7 mouse cellular contexts compared by ENCODE assay signal in the genomic region with DNA sequence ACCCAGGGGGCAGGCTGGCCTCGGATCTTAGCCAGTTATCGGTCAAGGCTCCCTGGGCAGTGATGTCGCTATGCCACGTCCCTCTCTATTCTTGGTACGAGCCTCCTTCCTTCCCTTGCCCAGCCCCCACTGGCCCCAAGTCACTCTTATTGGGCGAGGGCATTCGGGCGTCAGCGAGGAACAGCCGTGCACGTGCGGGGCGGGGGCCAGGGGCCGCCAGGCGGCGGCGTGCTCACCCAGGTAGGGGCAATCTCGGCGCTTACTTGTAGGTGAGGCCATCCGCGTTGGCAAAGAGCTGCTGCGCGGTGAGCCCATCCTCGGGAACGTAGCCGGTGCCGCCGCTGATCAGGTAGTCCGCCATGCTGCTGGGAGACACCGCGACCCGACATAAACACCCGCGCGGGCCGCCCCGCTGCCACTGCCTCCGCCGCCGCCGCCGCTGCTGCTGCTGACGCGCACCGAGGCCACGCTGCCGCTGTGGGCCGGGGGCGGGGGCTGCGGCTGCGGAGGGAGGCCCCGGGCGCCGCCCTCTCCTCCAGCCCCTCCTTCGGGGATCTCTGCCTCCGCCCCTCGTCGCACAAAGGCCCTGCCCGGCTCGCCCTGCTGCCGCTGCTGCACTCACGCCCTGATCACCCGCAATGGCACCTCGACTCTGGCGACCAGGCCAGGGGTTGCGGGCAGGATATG. TPM values are rescaled to one million over a fixed set of nuclear protein-coding genes. Genes with fewer than 3 reads are reported as not detected.
DNase-seq lines count a peak whose midpoint lies in the region; ATAC-seq and TF ChIP-seq lines count a peak whose summit lies in the region.

No protein-coding gene starts in this region.

- peak overlapping the region; percentile 50 for H3K27ac ChIP-seq in intestine, embryonic 16.5 days (ENCODE audit: low read length)
- H3K27ac ChIP-seq in limb, embryonic 11.5 days (replicated peaks; ENCODE audit: low read depth, low read length) = peak overlapping the region; percentile 47; the same call in 1 of the 2 replicates
- H3K27ac ChIP-seq in midbrain, embryonic 13.5 days = peak overlapping the region; percentile 87
- H3K27ac ChIP-seq in small intestine, adult 2 months (ENCODE audit: insufficient read depth, low read depth, low read length) = peak overlapping the region; percentile 25; the same call in 1 of the 2 replicates

- H3K4me1 ChIP-seq in intestine, embryonic 16.5 days (ENCODE audit: control insufficient read depth, insufficient read depth, low read length) = peaks cover 32% of the 10 kb centered on the region
- H3K4me1 ChIP-seq in limb, embryonic 11.5 days (ENCODE audit: control insufficient read depth, insufficient read depth, low read length) = peaks cover 10% of the 10 kb centered on the region
- H3K4me1 ChIP-seq in midbrain, embryonic 13.5 days (replicated peaks) = peaks cover 70% of the 10 kb centered on the region
- H3K4me1 ChIP-seq in small intestine, adult 2 months (ENCODE audit: control insufficient read depth, insufficient read depth, insufficient read length, low read length) = peaks cover 11% of the 10 kb centered on the region

- WGBS in intestine, embryonic 16.5 days = under 1% methylated on average over 64 of the region's 66 CpGs
- WGBS in limb, embryonic 11.5 days = under 1% methylated on average over 61 of the region's 66 CpGs
- 1% methylated on average over 53 of the region's 66 CpGs for WGBS in midbrain, embryonic 13.5 days
- under 1% methylated on average over 66 of the region's 66 CpGs for WGBS in small intestine, adult 2 months

- no peaks in the 10 kb centered on the region for H3K27me3 ChIP-seq in intestine, embryonic 16.5 days (replicated peaks; ENCODE audit: control insufficient read depth, insufficient read depth, low read length)
- peaks cover 21% of the 10 kb centered on the region for H3K27me3 ChIP-seq in limb, embryonic 11.5 days (ENCODE audit: control insufficient read depth, insufficient read depth, low read length)
- peaks cover 16% of the 10 kb centered on the region for H3K27me3 ChIP-seq in midbrain, embryonic 13.5 days
- H3K27me3 ChIP-seq in small intestine, adult 2 months (ENCODE audit: control insufficient read depth, insufficient read depth, low read length) = no peaks in the 10 kb centered on the region

- no peaks in the 10 kb centered on the region for H3K9me3 ChIP-seq in intestine, embryonic 16.5 days (ENCODE audit: control insufficient read depth, low read length)
- no peaks in the 10 kb centered on the region for H3K9me3 ChIP-seq in limb, embryonic 11.5 days (ENCODE audit: control insufficient read depth, low read length)
- H3K9me3 ChIP-seq in midbrain, embryonic 13.5 days = no peaks in the 10 kb centered on the region

- intact Hi-C loops in gastrocnemius, postnatal 36 days (cut with DNase I) = no loop called here

- TF ChIP-seq POLR2A in small intestine, adult 2 months (IDR thresholded peaks at IDR 0.05; ENCODE audit: low read depth, low read length) = no peak; the same call in 1 of the 2 replicates

- H3K9ac ChIP-seq in intestine, embryonic 16.5 days (ENCODE audit: low read depth, low read length) = peak overlapping the region; percentile 83
- peak overlapping the region; percentile 76 for H3K9ac ChIP-seq in limb, embryonic 11.5 days (ENCODE audit: low read length)
- peak overlapping the region; percentile 81 for H3K9ac ChIP-seq in midbrain, embryonic 13.5 days (replicated peaks)

- peak; percentile 84 for ATAC-seq in intestine, embryonic 16.5 days
- ATAC-seq in limb, embryonic 11.5 days (ENCODE audit: insufficient number of reproducible peaks, low FRiP score, low TSS enrichment, low read depth) = peak; percentile 76
- peak; percentile 81 for ATAC-seq in midbrain, embryonic 13.5 days

- H3K4me2 ChIP-seq in intestine, embryonic 16.5 days (ENCODE audit: low read depth, low read length) = peak overlapping the region; percentile 90
- peak overlapping the region; percentile 87 for H3K4me2 ChIP-seq in limb, embryonic 11.5 days (ENCODE audit: low read depth, severe bottlenecking)
- peak overlapping the region; percentile 87 for H3K4me2 ChIP-seq in midbrain, embryonic 13.5 days (replicated peaks)

- H3K4me3 ChIP-seq in intestine, embryonic 16.5 days (ENCODE audit: low read length) = peak overlapping the region; percentile 74
- H3K4me3 ChIP-seq in limb, embryonic 11.5 days (ENCODE audit: low read depth, low read length) = peak overlapping the region; percentile 59
- peak overlapping the region; percentile 68 for H3K4me3 ChIP-seq in midbrain, embryonic 13.5 days (replicated peaks)
- H3K4me3 ChIP-seq in small intestine, adult 2 months (ENCODE audit: low read depth, low read length) = peak overlapping the region; percentile 78

- TF ChIP-seq CTCF in small intestine, adult 2 months (IDR thresholded peaks at IDR 0.05; ENCODE audit: extremely low read depth, insufficient read length, insufficient replicate concordance, low read depth, low read length) = no peak

- H3K36me3 ChIP-seq in intestine, embryonic 16.5 days (ENCODE audit: control insufficient read depth, insufficient read depth, low read length) = no peaks in the 10 kb centered on the region
- no peaks in the 10 kb centered on the region for H3K36me3 ChIP-seq in limb, embryonic 11.5 days (ENCODE audit: control insufficient read depth, insufficient read depth, low read length)
- 0 out of 2 replicates have a peak, but pooled peaks cover 2% of the 10 kb centered on the region for H3K36me3 ChIP-seq in midbrain, embryonic 13.5 days
- H3K36me3 ChIP-seq in small intestine, adult 2 months (ENCODE audit: control insufficient read depth, insufficient read depth, low read length) = no peaks in the 10 kb centered on the region

- peak; percentile 94 for DNase-seq in adrenal gland, adult 2 months
- peak; percentile 88 for DNase-seq in embryo, embryonic 10.5 days (ENCODE audit: low spot score)
- peak; percentile 64 to 68 for DNase-seq in gastrocnemius, postnatal 36 days
- DNase-seq in limb, embryonic 11.5 days (ENCODE audit: low spot score) = peak; percentile 88

RNA-seq across cellular contexts. Expression of a gene that starts 4.2 kb away (rescaled TPM):
- 10 to 100 TPM; 58.3 to 86.4 TPM for total RNA-seq in adrenal gland, adult 2 months (2021)
- polyA plus RNA-seq in adrenal gland, adult 2 months (2012; rRNA removed) = 94.4 and 102 TPM in 2 replicates
- total RNA-seq in gastrocnemius, postnatal 36 days (2021) = 10 to 100 TPM; 10.5 to 15.5 TPM
- polyA plus RNA-seq in intestine, embryonic 16.5 days (2015; fragmentation: Nextera tagmentation; extraction: Ambion mirVana) = 39.7 and 40.1 TPM in 2 replicates
- polyA plus RNA-seq in limb, embryonic 11.5 days (2014; fragmentation: Nextera tagmentation; extraction: Ambion mirVana) = 40.8 and 50.1 TPM in 2 replicates
- 43.5 and 51.8 TPM in 2 replicates for polyA plus RNA-seq in midbrain, embryonic 13.5 days (2015; fragmentation: Nextera tagmentation; extraction: Ambion mirVana)
- 15.0 and 15.6 TPM in 2 replicates for polyA plus RNA-seq in small intestine, adult 2 months (2012; rRNA removed)

RNA-seq across cellular contexts. Expression of a gene that starts 32.6 kb away (rescaled TPM):
- total RNA-seq in adrenal gland, adult 2 months (2021) = 1 to 10 TPM; 2.2 to 5.0 TPM
- polyA plus RNA-seq in adrenal gland, adult 2 months (2012; rRNA removed) = 6.1 and 8.8 TPM in 2 replicates
- total RNA-seq in gastrocnemius, postnatal 36 days (2021) = under 1 TPM; 0.43 to 0.54 TPM
- polyA plus RNA-seq in intestine, embryonic 16.5 days (2015; fragmentation: Nextera tagmentation; extraction: Ambion mirVana) = 0.23 and 0.27 TPM in 2 replicates
- 1.2 TPM in 2 replicates for polyA plus RNA-seq in limb, embryonic 11.5 days (2014; fragmentation: Nextera tagmentation; extraction: Ambion mirVana)
- 2.7 and 3.6 TPM in 2 replicates for polyA plus RNA-seq in midbrain, embryonic 13.5 days (2015; fragmentation: Nextera tagmentation; extraction: Ambion mirVana)
- polyA plus RNA-seq in small intestine, adult 2 months (2012; rRNA removed) = 0.17 and 0.22 TPM in 2 replicates

RNA-seq across cellular contexts. Expression of a gene that starts 47.1 kb away (rescaled TPM):
- 10 to 100 TPM; 25.9 to 33.6 TPM for total RNA-seq in adrenal gland, adult 2 months (2021)
- polyA plus RNA-seq in adrenal gland, adult 2 months (2012; rRNA removed) = 2.3 and 2.4 TPM in 2 replicates
- total RNA-seq in gastrocnemius, postnatal 36 days (2021) = 10 to 100 TPM; 12.8 to 15.7 TPM
- polyA plus RNA-seq in intestine, embryonic 16.5 days (2015; fragmentation: Nextera tagmentation; extraction: Ambion mirVana) = 23.5 and 25.5 TPM in 2 replicates
- polyA plus RNA-seq in limb, embryonic 11.5 days (2014; fragmentation: Nextera tagmentation; extraction: Ambion mirVana) = 70.3 and 74.9 TPM in 2 replicates
- polyA plus RNA-seq in midbrain, embryonic 13.5 days (2015; fragmentation: Nextera tagmentation; extraction: Ambion mirVana) = 47.2 and 48.5 TPM in 2 replicates
- polyA plus RNA-seq in small intestine, adult 2 months (2012; rRNA removed) = 0.90 and 1.2 TPM in 2 replicates

Comparison
In these comparisons a context has a peak if more than half of its experiments do, and no peak if none do; other contexts are left out.
1. Peak in every context shown above with its lines: DNase-seq, ATAC-seq, H3K4me3 ChIP-seq and H3K27ac ChIP-seq.
2. H3K27ac ChIP-seq: peak in every context shown above with its lines; median percentile 87 in midbrain, embryonic 13.5 days; 50 in intestine, embryonic 16.5 days; 47 in limb, embryonic 11.5 days; 25 in small intestine, adult 2 months.